Mouse (Mus musculus) liver, adult 2 months (tissue): ENCODE measurements around the gene Ak1.

Experiments
- CTCF ChIP-seq: fragments of 200-500 bp; IDR thresholded peaks from 2 replicates; pipeline ENCODE4 v1.5.1; 2011; ENCODE audit warnings: low read depth, low read length, control low read depth
- POLR2A ChIP-seq: fragments of 200-500 bp; IDR thresholded peaks from 2 replicates; pipeline ENCODE4 v1.6.1; 2011; ENCODE audit warnings: low read length, control low read depth; ENCODE audit not compliant: insufficient read depth; ENCODE audit errors: extremely low read depth

DNA sequence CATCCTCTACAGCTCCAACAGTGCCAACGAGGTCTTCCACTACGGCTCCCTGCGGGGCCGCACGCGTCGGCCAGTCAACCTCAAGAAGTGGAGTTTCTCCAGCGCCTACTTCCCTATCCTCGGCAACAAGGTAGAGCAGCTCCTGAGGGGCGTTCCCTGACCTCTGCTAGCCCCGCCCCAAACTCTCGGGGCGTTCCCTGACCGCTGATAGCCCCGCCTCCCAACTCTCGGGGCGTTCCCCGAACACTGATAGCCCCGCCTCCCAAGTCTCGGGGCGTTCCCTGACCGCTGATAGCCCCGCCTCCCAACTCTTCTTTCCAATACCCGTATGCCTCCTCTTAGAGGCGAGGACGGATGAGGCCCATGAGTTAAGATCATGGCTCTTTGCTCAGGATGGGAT is 9.3 kb upstream of the Ak1 start:
- TF ChIP-seq CTCF (no peak), POLR2A (no peak)
